Mouse (Mus musculus) layer of hippocampus, adult 18-20 months (tissue): Measurements from ENCODE around the gene Dzip1. TPM values are rescaled to one million over a fixed set of nuclear protein-coding genes. Genes with fewer than 3 reads are reported as not detected.
A peak's percentile ranks its signal among the peaks of the same experiment; 100 is the strongest.

Experiments
- DNase-seq, 2 experiments: peaks; one replicate each; pipeline ENCODE4 v3.0.0; 2022; ENCODE audit warnings: low spot score in 2 of 2
- total RNA-seq, 2 experiments: library from RNA; stranded (reverse); gene quantifications; 2 replicates each; pipeline ENCODE4 v1.2.3; 2021

Dzip1 gene
- total RNA-seq, 2 experiments from 2014 or later: 119 to 125 TPM

GRCm38 (mm10) chr14:118838556-118839120 is 86.6 kb downstream of the Dzip1 start:
- DNase-seq: no peak

GRCm38 (mm10) chr14:118836754-118837153 is 88.5 kb downstream of the Dzip1 start:
- no peak for DNase-seq

DNA sequence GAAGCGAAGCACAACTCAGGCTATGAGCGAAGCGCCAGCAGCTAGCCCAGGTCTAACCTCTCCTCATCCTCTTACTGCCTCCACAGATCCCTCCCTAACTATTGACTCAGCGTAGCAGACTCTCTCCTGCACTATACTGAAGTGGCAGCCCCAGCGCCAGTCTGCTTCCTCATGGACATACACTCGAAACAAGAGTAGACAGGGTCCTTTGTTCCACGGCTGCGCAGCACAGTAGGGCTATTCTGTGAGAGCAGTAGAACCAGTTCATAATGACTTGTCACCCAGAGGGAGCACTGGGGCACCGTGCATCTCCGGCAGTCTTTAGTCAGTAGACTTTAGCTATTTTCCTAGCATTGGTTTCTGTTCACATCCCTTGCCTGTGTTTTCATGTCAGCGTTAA is 89.1 kb downstream of the Dzip1 start:
- no peak for DNase-seq

- no peak for DNase-seq
Measured at GRCm38 (mm10) chr14:118834313-118834712, 90.9 kb downstream of the Dzip1 start.

DNA sequence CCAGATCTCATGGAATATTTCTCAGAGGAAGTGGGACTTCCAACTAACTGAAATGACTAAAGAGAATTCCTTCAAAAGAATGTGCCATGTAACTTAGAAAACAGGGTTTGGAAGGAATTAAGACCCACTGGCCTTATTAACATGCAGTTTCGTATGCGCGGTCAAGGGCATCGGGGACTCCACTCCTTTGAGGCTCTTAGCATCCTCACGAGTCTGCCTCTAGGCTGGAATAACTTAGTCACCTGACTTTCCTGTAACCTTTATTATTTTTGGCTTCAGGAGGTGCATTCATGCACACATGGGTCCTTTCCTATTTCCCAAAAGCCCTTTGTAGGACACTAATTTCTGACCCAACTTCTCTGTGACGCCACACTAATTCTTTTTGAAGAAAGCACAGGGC is 92.0 kb downstream of the Dzip1 start:
- no peak for DNase-seq

- DNase-seq: no peak
Measured at GRCm38 (mm10) chr14:118831597-118831996, 93.7 kb downstream of the Dzip1 start.

- DNase-seq: peak in 1 of 2 experiments; percentile 51
Measured at GRCm38 (mm10) chr14:118829331-118830095, 95.7 kb downstream of the Dzip1 start.

- no peak for DNase-seq
Measured at GRCm38 (mm10) chr14:118827283-118827904, 97.9 kb downstream of the Dzip1 start.

- DNase-seq: no peak
Measured at GRCm38 (mm10) chr14:118826346-118826745, 98.9 kb downstream of the Dzip1 start.

Other genes with a start within 250 kb of the Dzip1 start
- 1 to 10 TPM; 7.1 to 8.2 TPM for gene Abcc4, start 219.2 kb downstream of the Dzip1 start, total RNA-seq
- gene Cldn10, start 137.6 kb downstream of the Dzip1 start, total RNA-seq: 10 to 100 TPM; 32.6 to 39.8 TPM
- gene Dnajc3, start 12.5 kb upstream of the Dzip1 start, total RNA-seq: 10 to 100 TPM; 41.0 to 42.9 TPM
- gene Uggt2, start 174.0 kb upstream of the Dzip1 start, total RNA-seq: 10 to 100 TPM; 24.3 to 25.7 TPM
- 10 to 100 TPM; 58.6 to 59.6 TPM for gene Hs6st3, start 212.9 kb upstream of the Dzip1 start, total RNA-seq